Mouse (Mus musculus) cerebellum, postnatal 25 days (tissue): Measurements from ENCODE around the gene Npcd.

Experiments used
- DNase-seq, 2 experiments: peaks; one replicate each; pipeline ENCODE4 v3.0.0; 2021; ENCODE audit warnings: mixed read lengths in 2 of 2

Npcd gene

GRCm38 (mm10) chr15:79834130-79834880, at the start of gene Npcd, which contains the start of gene Cbx6:
TSS of gene Npcd (minus strand) at chr15:79834237.
TSS of gene Cbx6 (minus strand) at chr15:79834688.
- peak; percentile 99 to 100 for DNase-seq

- DNase-seq: peak; percentile 98
Measured at GRCm38 (mm10) chr15:79883352-79883822, 49.4 kb upstream of the Npcd start.

GRCm38 (mm10) chr15:79882623-79883267, 48.7 kb upstream of the Npcd start:
- peak; percentile 61 to 73 for DNase-seq

GRCm38 (mm10) chr15:79880477-79880876, 46.4 kb upstream of the Npcd start:
- DNase-seq: no peak

GRCm38 (mm10) chr15:79879319-79879718, 45.3 kb upstream of the Npcd start:
- peak; percentile 66 to 75 for DNase-seq

GRCm38 (mm10) chr15:79878725-79879136, 44.7 kb upstream of the Npcd start:
- no peak for DNase-seq

GRCm38 (mm10) chr15:79875261-79875995, 41.4 kb upstream of the Npcd start:
- peak in 1 of 2 experiments; percentile 15 for DNase-seq

GRCm38 (mm10) chr15:79873995-79874394, 40.0 kb upstream of the Npcd start:
- no peak for DNase-seq

- DNase-seq: no peak
Measured at GRCm38 (mm10) chr15:79873545-79873944, 39.5 kb upstream of the Npcd start.

- no peak for DNase-seq
Measured at GRCm38 (mm10) chr15:79867260-79868002, 33.4 kb upstream of the Npcd start.

GRCm38 (mm10) chr15:79859821-79860220, 25.8 kb upstream of the Npcd start:
- no peak for DNase-seq

GRCm38 (mm10) chr15:79858979-79859378, 24.9 kb upstream of the Npcd start:
- DNase-seq: no peak

GRCm38 (mm10) chr15:79850143-79850542, 16.1 kb upstream of the Npcd start:
- DNase-seq: no peak

- DNase-seq: peak; percentile 14 to 36
Measured at GRCm38 (mm10) chr15:79847100-79847499, 13.1 kb upstream of the Npcd start.

- DNase-seq: no peak
Measured at GRCm38 (mm10) chr15:79845986-79846385, 11.9 kb upstream of the Npcd start.

- DNase-seq: no peak
Measured at GRCm38 (mm10) chr15:79842985-79843384, 8.9 kb upstream of the Npcd start.

- DNase-seq: no peak
Measured at GRCm38 (mm10) chr15:79840281-79840680, 6.2 kb upstream of the Npcd start.

GRCm38 (mm10) chr15:79834881-79835260, 834 bp upstream of the Npcd start:
- DNase-seq: peak in 1 of 2 experiments; percentile 35

- peak; percentile 69 to 71 for DNase-seq
Measured at GRCm38 (mm10) chr15:79833251-79834050, 586 bp downstream of the Npcd start.

- DNase-seq: peak; percentile 81 to 89
Measured at GRCm38 (mm10) chr15:79832064-79832900, 1.8 kb downstream of the Npcd start.

GRCm38 (mm10) chr15:79830388-79830787, 3.6 kb downstream of the Npcd start:
- peak; percentile 84 to 87 for DNase-seq
